Mouse (Mus musculus) myocyte (in vitro differentiated cells): ENCODE measurements around the gene Stac2.

Experiments used
- E2F4 ChIP-seq: IDR thresholded peaks from one replicate; pipeline ENCODE4 v1.6.1; 2011; ENCODE audit warnings: mild to moderate bottlenecking, control low read depth, moderate library complexity; ENCODE audit not compliant: insufficient read depth
- MAX ChIP-seq: IDR thresholded peaks from one replicate; pipeline ENCODE4 v1.6.1; 2011; ENCODE audit warnings: low read depth, mild to moderate bottlenecking, control low read depth
- MYOD1 ChIP-seq, 3 experiments: IDR thresholded peaks; one replicate each; pipeline ENCODE4 v1.6.1; 2011; ENCODE audit warnings: control low read depth in 2 of 3, low read depth in 2 of 3, mild to moderate bottlenecking in 2 of 3, moderate library complexity in 1 of 3; ENCODE audit not compliant: insufficient read length in 2 of 3, control insufficient read depth in 1 of 3
- MYOG ChIP-seq, 3 experiments: IDR thresholded peaks; one replicate each; pipeline ENCODE4 v1.6.1; 2011; ENCODE audit warnings: control low read depth in 2 of 3, low read depth in 2 of 3, mild to moderate bottlenecking in 2 of 3; ENCODE audit not compliant: insufficient read length in 2 of 3, control insufficient read depth in 1 of 3, insufficient read depth in 1 of 3
- POLR2A ChIP-seq: IDR thresholded peaks from one replicate; pipeline ENCODE4 v1.6.1; 2011; ENCODE audit warnings: low read depth, mild to moderate bottlenecking, control low read depth, moderate library complexity; ENCODE audit not compliant: insufficient read length
- POLR2AphosphoS2 ChIP-seq: IDR thresholded peaks from one replicate; pipeline ENCODE4 v1.6.1; 2011; ENCODE audit warnings: low read depth, control low read depth; ENCODE audit not compliant: insufficient read length
- REST ChIP-seq: IDR thresholded peaks from one replicate; pipeline ENCODE4 v1.6.1; 2011; ENCODE audit warnings: mild to moderate bottlenecking, control low read depth, moderate library complexity; ENCODE audit not compliant: insufficient read depth, insufficient read length
- SRF ChIP-seq: IDR thresholded peaks from one replicate; pipeline ENCODE4 v1.6.1; 2011; ENCODE audit warnings: low read depth; ENCODE audit not compliant: control insufficient read depth, insufficient read length
- TCF12 ChIP-seq: IDR thresholded peaks from one replicate; pipeline ENCODE4 v1.6.1; 2011; ENCODE audit warnings: mild to moderate bottlenecking, control low read depth; ENCODE audit not compliant: poor library complexity, insufficient read depth, severe bottlenecking
- USF1 ChIP-seq: IDR thresholded peaks from one replicate; pipeline ENCODE4 v1.6.1; 2011; ENCODE audit warnings: low read depth, mild to moderate bottlenecking, control low read depth, moderate library complexity

GRCm38 (mm10) chr11:97997387-97997960, 55.8 kb downstream of the Stac2 start:
- TF ChIP-seq E2F4 (no peak), POLR2A (no peak), MYOD1 (IDR thresholded peaks at IDR 0.05; ENCODE audit: control insufficient read depth in 1 of 3, insufficient read length in 2 of 3, low read depth in 2 of 3) (no peak), POLR2AphosphoS2 (no peak), TCF12 (no peak), MAX (no peak), SRF (no peak), MYOG (IDR thresholded peaks at IDR 0.05; ENCODE audit: control insufficient read depth in 1 of 3, insufficient read depth in 1 of 3, insufficient read length in 2 of 3, low read depth in 2 of 3) (no peak), USF1 (no peak), REST (no peak)
